In genomic region chr2:5486663-5487062, GRCm38 (mm10) we compare ENCODE assay signal across 19 mouse cellular contexts.
A peak's percentile ranks its signal among the peaks of the same experiment; 100 is the strongest.
DNase-seq lines count a peak whose midpoint lies in the region; TF ChIP-seq lines count a peak whose summit lies in the region.
"Had no signal": no experiment of that assay in that cellular context is flagged by ENCODE, and none has a peak within 500 bp of the region (broad histone marks: within the 10 kb centered on the region; RNA-seq: fewer than 3 reads in every experiment).

No protein-coding gene starts in this region.

- DNase-seq in layer of hippocampus, adult 2 months (ENCODE audit: low spot score in 2 of 2): no peak
- DNase-seq in layer of hippocampus, adult 9-10 months (ENCODE audit: low spot score): no peak
- DNase-seq in thymus, postnatal 36 days: peak; percentile 10 to 22
- DNase-seq in thymus, postnatal 14 days: no peak
- peak; percentile 20 for DNase-seq in T-cell, adult 2 months (ENCODE audit: low spot score)
- DNase-seq in naive thymus-derived CD4-positive, alpha-beta T cell, adult 2 months (ENCODE audit: low read depth): peak; percentile 48
- DNase-seq in gastrocnemius, adult 8-10 months (ENCODE audit: low spot score in 2 of 2): no peak
- DNase-seq in layer of hippocampus, postnatal 10 days (ENCODE audit: low spot score in 2 of 2): no peak
- DNase-seq: adrenal gland, postnatal 10 days; adrenal gland, postnatal 36 days; gastrocnemius, postnatal 14 days; heart, adult 18-20 months; heart, postnatal 10 days; heart, postnatal 36 days had no signal

- H3K27ac ChIP-seq in layer of hippocampus, adult 2 months: peak overlapping the region; percentile 58
- H3K27ac ChIP-seq: forebrain, embryonic 10.5 days; forebrain, embryonic 13.5 days; heart, embryonic 15.5 days; hindbrain, embryonic 15.5 days had no signal

- no peak overlapping the region for H3K4me3 ChIP-seq in layer of hippocampus, adult 2 months
- H3K4me3 ChIP-seq: forebrain, embryonic 10.5 days; forebrain, embryonic 13.5 days; heart, embryonic 12.5 days; heart, embryonic 15.5 days; hindbrain, embryonic 15.5 days had no signal

- no peak for TF ChIP-seq CTCF in layer of hippocampus, adult 2 months (conservative IDR thresholded peaks at IDR 0.05)

Comparison
In these comparisons a context has a peak if more than half of its experiments do, and no peak if none do; other contexts are left out.
1. DNase-seq: peak in thymus, postnatal 36 days (2 of 2), T-cell, adult 2 months (single experiment) and naive thymus-derived CD4-positive, alpha-beta T cell, adult 2 months (single experiment); none in layer of hippocampus, adult 2 months (0 of 2), layer of hippocampus, adult 9-10 months (single experiment), thymus, postnatal 14 days (single experiment), gastrocnemius, adult 8-10 months (0 of 2) and layer of hippocampus, postnatal 10 days (0 of 2).